ENCODE assay signal across 9 mouse cellular contexts in genomic region chr5:117068181-117068580, GRCm38 (mm10). TPM values are rescaled to one million over a fixed set of nuclear protein-coding genes. Genes with fewer than 3 reads are reported as not detected.
DNase-seq lines count a peak whose midpoint lies in the region; ATAC-seq and TF ChIP-seq lines count a peak whose summit lies in the region.
"Had no signal": no experiment of that assay in that cellular context is flagged by ENCODE, and none has a peak within 500 bp of the region (broad histone marks: within the 10 kb centered on the region; RNA-seq: fewer than 3 reads in every experiment).

No protein-coding gene starts in this region.

- no peak for DNase-seq in gastrocnemius, adult 2 months
- DNase-seq in gastrocnemius, adult 18-20 months (ENCODE audit: low spot score): no peak
- peak; percentile 42 for DNase-seq in right cerebral cortex, postnatal 14 days
- no peak for DNase-seq in right cerebral cortex, postnatal 25 days
- DNase-seq in thymus, postnatal 36 days: peak; percentile 25 to 28
- DNase-seq in heart, adult 8-10 months (ENCODE audit: low spot score): no peak

- TF ChIP-seq CTCF in gastrocnemius, adult 2 months (IDR thresholded peaks at IDR 0.05): peak; percentile 54
- TF ChIP-seq CTCF in embryonic fibroblast, embryonic 13.5 days (IDR thresholded peaks at IDR 0.05; ENCODE audit: borderline replicate concordance, insufficient read depth, low read length): peak; percentile 10; the same call in 1 of the 2 replicates

- intact Hi-C loops in gastrocnemius, adult 2 months (cut with DNase I): no loop called here

- no peak for TF ChIP-seq POLR2A in embryonic fibroblast, embryonic 13.5 days (IDR thresholded peaks at IDR 0.05; ENCODE audit: low read depth, low read length)

- no peaks in the 10 kb centered on the region for H3K4me1 ChIP-seq in embryonic fibroblast, embryonic 13.5 days (ENCODE audit: control insufficient read depth, insufficient read depth, low read length)

- no peak overlapping the region for H3K27ac ChIP-seq in gastrocnemius, adult 2 months
- H3K27ac ChIP-seq in embryonic fibroblast, embryonic 13.5 days (ENCODE audit: insufficient read depth, low read length): no peak overlapping the region
- H3K27ac ChIP-seq: heart, embryonic 15.5 days had no signal

- no peak overlapping the region for H3K4me3 ChIP-seq in gastrocnemius, adult 2 months
- no peak overlapping the region for H3K4me3 ChIP-seq in embryonic fibroblast, embryonic 13.5 days (ENCODE audit: insufficient read depth, low read length)
- H3K4me3 ChIP-seq: heart, embryonic 15.5 days had no signal

- no peak for ATAC-seq in inflammation-experienced regulatory T-cells, adult 6 months

RNA-seq across cellular contexts. Expression of gene Suds3, which starts 47.7 kb away (rescaled TPM):
- total RNA-seq in gastrocnemius, adult 2 months (2021): 10 to 100 TPM; 71.7 to 94.8 TPM
- total RNA-seq in gastrocnemius, adult 18-20 months (2021): 10 to 100 TPM; 89.2 to 94.8 TPM
- 55.7 and 72.1 TPM in 2 replicates for polyA plus RNA-seq in embryonic fibroblast, embryonic 13.5 days (2011; ENCODE audit: insufficient read length, low read depth, missing spikeins)
- polyA plus RNA-seq in inflammation-experienced regulatory T-cells, adult 6 months (2017; shearing (Covaris generic)): 10 to 100 TPM in 2 of 3 experiments, 1 to 10 TPM in 1; 8.8 to 14.4 (median 11.7) TPM
- total RNA-seq in heart, adult 8-10 months (2022): 100 to 1,000 TPM in 1 of 4 experiments, 10 to 100 TPM in 3; 75.9 to 101 (median 94.1) TPM

RNA-seq across cellular contexts. Expression of gene Taok3, which starts 51.7 kb away (rescaled TPM):
- total RNA-seq in gastrocnemius, adult 2 months (2021): 1 to 10 TPM; 4.6 to 6.8 TPM
- 1 to 10 TPM; 5.0 to 5.4 TPM for total RNA-seq in gastrocnemius, adult 18-20 months (2021)
- polyA plus RNA-seq in embryonic fibroblast, embryonic 13.5 days (2011; ENCODE audit: insufficient read length, low read depth, missing spikeins): 25.1 and 33.9 TPM in 2 replicates
- 100 to 1,000 TPM; 115 to 147 (median 144) TPM for polyA plus RNA-seq in inflammation-experienced regulatory T-cells, adult 6 months (2017; shearing (Covaris generic))
- total RNA-seq in heart, adult 8-10 months (2022): 1 to 10 TPM; 6.1 to 8.4 (median 6.3) TPM

Comparison
In these comparisons a context has a peak if more than half of its experiments do, and no peak if none do; other contexts are left out.
1. DNase-seq: peak in right cerebral cortex, postnatal 14 days (single experiment) and thymus, postnatal 36 days (2 of 2); none in gastrocnemius, adult 2 months (single experiment), gastrocnemius, adult 18-20 months (single experiment), right cerebral cortex, postnatal 25 days (single experiment) and heart, adult 8-10 months (single experiment).